Mouse (Mus musculus) embryonic facial prominence, embryonic 12.5 days (tissue): Measurements from ENCODE around the gene Osgep. TPM values are rescaled to one million over a fixed set of nuclear protein-coding genes. Genes with fewer than 3 reads are reported as not detected.
"Not testable (repeated sequence)": the region's sequence is repeated elsewhere in the genome, so short reads cannot be mapped to it uniquely, and the experiment has no call there.

Experiments used
- ATAC-seq: fragments of 200-750 bp; cut with Nextera tagmentation; 2 replicates; pipeline ENCODE4 v1.8.0; 2017; ENCODE audit not compliant: insufficient number of reproducible peaks, insufficient read depth, low FRiP score, low TSS enrichment
- H3K27ac ChIP-seq: fragments of 300-500 bp; sonication (generic); 2 replicates; pipeline ENCODE4 v1.5.1; 2016; ENCODE audit warnings: mild to moderate bottlenecking
- H3K27me3 ChIP-seq: fragments of 300-500 bp; sonication (generic); 2 replicates; pipeline ENCODE4 v1.6.1; 2016; ENCODE audit warnings: mild to moderate bottlenecking, moderate library complexity
- H3K36me3 ChIP-seq: fragments of 300-500 bp; sonication (generic); 2 replicates; pipeline ENCODE4 v1.6.1; 2016; ENCODE audit warnings: mild to moderate bottlenecking
- H3K4me1 ChIP-seq: fragments of 300-500 bp; sonication (generic); 2 replicates; pipeline ENCODE4 v1.6.1; 2016
- H3K4me2 ChIP-seq: fragments of 300-500 bp; sonication (generic); replicated peaks from 2 replicates; pipeline ENCODE4 v1.6.1; 2016; ENCODE audit warnings: mild to moderate bottlenecking, moderate library complexity
- H3K4me3 ChIP-seq: fragments of 300-500 bp; sonication (generic); 2 replicates; pipeline ENCODE4 v1.5.1; 2016; ENCODE audit warnings: mild to moderate bottlenecking
- H3K9ac ChIP-seq: fragments of 300-500 bp; sonication (generic); 2 replicates; pipeline ENCODE4 v1.6.1; 2016; ENCODE audit warnings: mild to moderate bottlenecking, moderate library complexity
- H3K9me3 ChIP-seq: fragments of 300-500 bp; sonication (generic); 2 replicates; pipeline ENCODE4 v1.6.1; 2016; ENCODE audit warnings: mild to moderate bottlenecking, moderate library complexity
- WGBS: fragments of 180-500 bp; shearing (Covaris S2); methylation state at CpG from one replicate; pipeline ENCODE4 v1.1.7; 2016; 5-methylcytosine and 5-hydroxymethylcytosine counted together
- polyA plus RNA-seq: library from polyadenylated mRNA; unstranded; fragments of >200 nt; fragmentation: Nextera tagmentation; extraction: Ambion mirVana; gene quantifications from 2 replicates; pipeline ENCODE4 v1.2.1, GENCODE M21; 2016

Gene Osgep
- polyA plus RNA-seq, 1 experiment from 2014 or later, result 162 TPM

GRCm38 (mm10) chr14:50869889-50870804, 54.5 kb downstream of the Osgep start, which contains the start of gene Tep1:
Gene Tep1 (minus strand): TSS chr14:50870560.
- Histone ChIP-seq H3K36me3 (no peaks in the 10 kb centered on the region), H3K4me3 (peak within 1 kb of the TSS; percentile 49), H3K27ac (peak within 1 kb of the TSS; percentile 67), H3K4me1 (peaks cover 5% of the 10 kb centered on the region), H3K9ac (peak within 1 kb of the TSS; percentile 63), H3K9me3 (no peaks in the 10 kb centered on the region), H3K27me3 (no peaks in the 10 kb centered on the region), H3K4me2 (peak within 1 kb of the TSS; percentile 61)
- WGBS, result 8% methylated on average over 32 of the region's 32 CpGs
- peak; percentile 74 for ATAC-seq

- H3K36me3 ChIP-seq, result no peaks in the 10 kb centered on the region
- no peak overlapping the region for H3K4me3 ChIP-seq
- no peak for ATAC-seq
- H3K9ac ChIP-seq, result no peak overlapping the region
- no peak overlapping the region for H3K4me2 ChIP-seq
- H3K27me3 ChIP-seq, result no peaks in the 10 kb centered on the region
- H3K4me1 ChIP-seq, result peaks cover 5% of the 10 kb centered on the region
- no peaks in the 10 kb centered on the region for H3K9me3 ChIP-seq
- no peak overlapping the region for H3K27ac ChIP-seq
- 90% methylated on average over 5 of the region's 5 CpGs for WGBS
Measured at GRCm38 (mm10) chr14:50868656-50869055, 56.0 kb downstream of the Osgep start.

GRCm38 (mm10) chr14:50868211-50868610, 56.5 kb downstream of the Osgep start:
- no peak overlapping the region for H3K4me3 ChIP-seq
- no peak for ATAC-seq
- no peaks in the 10 kb centered on the region for H3K9me3 ChIP-seq
- no peaks in the 10 kb centered on the region for H3K27me3 ChIP-seq
- WGBS, result 75% methylated on average over 4 of the region's 4 CpGs
- no peaks in the 10 kb centered on the region for H3K36me3 ChIP-seq
- H3K4me1 ChIP-seq, result peaks cover 5% of the 10 kb centered on the region
- no peak overlapping the region for H3K4me2 ChIP-seq
- no peak overlapping the region for H3K9ac ChIP-seq
- no peak overlapping the region for H3K27ac ChIP-seq

- H3K36me3 ChIP-seq, result no peaks in the 10 kb centered on the region
- ATAC-seq, result no peak
- H3K9me3 ChIP-seq, result no peaks in the 10 kb centered on the region
- H3K4me2 ChIP-seq, result no peak overlapping the region
- H3K4me3 ChIP-seq, result no peak overlapping the region
- H3K27me3 ChIP-seq, result no peaks in the 10 kb centered on the region
- no peak overlapping the region for H3K27ac ChIP-seq
- peaks cover 5% of the 10 kb centered on the region for H3K4me1 ChIP-seq
- no peak overlapping the region for H3K9ac ChIP-seq
- WGBS, result 89% methylated on average over 3 of the region's 3 CpGs
Measured at GRCm38 (mm10) chr14:50866966-50867365, 57.7 kb downstream of the Osgep start.

- H3K9me3 ChIP-seq, H3K27me3 ChIP-seq, H3K4me1 ChIP-seq, H3K4me3 ChIP-seq, ATAC-seq, H3K27ac ChIP-seq, H3K4me2 ChIP-seq, H3K9ac ChIP-seq, H3K36me3 ChIP-seq: not testable (repeated sequence)
Measured at GRCm38 (mm10) chr14:50865005-50865404, 59.7 kb downstream of the Osgep start.

- 95% methylated on average over 10 of the region's 10 CpGs for WGBS
- Histone ChIP-seq H3K4me1 (no peaks in the 10 kb centered on the region), H3K9me3 (no peaks in the 10 kb centered on the region), H3K4me2 (no peak overlapping the region), H3K36me3 (no peaks in the 10 kb centered on the region), H3K9ac (no peak overlapping the region), H3K27ac (no peak overlapping the region), H3K27me3 (no peaks in the 10 kb centered on the region), H3K4me3 (no peak overlapping the region)
- no peak for ATAC-seq
Measured at GRCm38 (mm10) chr14:50862641-50863040, 62.1 kb downstream of the Osgep start.

Other genes with a start within 250 kb of the Osgep start
- gene Olfr747, start 231.7 kb downstream of the Osgep start, polyA plus RNA-seq, result not detected in 2 replicates
- gene Olfr748, start 217.5 kb downstream of the Osgep start, polyA plus RNA-seq, result not detected in 2 replicates
- gene Olfr749, start 179.8 kb downstream of the Osgep start, polyA plus RNA-seq, result not detected in 2 replicates
- 95.2 and 96.7 TPM in 2 replicates for gene Ttc5, start 139.4 kb downstream of the Osgep start, polyA plus RNA-seq
- not detected in 2 replicates for gene Ccnb1ip1, start 117.2 kb downstream of the Osgep start, polyA plus RNA-seq
- gene Parp2, start 117.1 kb downstream of the Osgep start, polyA plus RNA-seq, result 63.8 and 67.6 TPM in 2 replicates
- 3.5 and 5.7 TPM in 2 replicates for gene Tep1, start 54.3 kb downstream of the Osgep start, polyA plus RNA-seq
- gene Klhl33, start 27.4 kb downstream of the Osgep start, polyA plus RNA-seq, result 0.22 and 0.46 TPM in 2 replicates
- gene Apex1, start 75 bp upstream of the Osgep start, polyA plus RNA-seq, result 320 and 335 TPM in 2 replicates
- gene Pip4p1, start 6.0 kb upstream of the Osgep start, polyA plus RNA-seq, result 54.5 and 57.6 TPM in 2 replicates
- 48.8 and 49.9 TPM in 2 replicates for gene Pnp, start 6.2 kb upstream of the Osgep start, polyA plus RNA-seq
- not detected in 2 replicates for gene Gm49342, start 19.6 kb upstream of the Osgep start, polyA plus RNA-seq
- 0.29 TPM in 1 of 2 replicates, not detected in the other for gene Pnp2, start 31.1 kb upstream of the Osgep start, polyA plus RNA-seq
- gene Rnase10, start 82.9 kb upstream of the Osgep start, polyA plus RNA-seq, result not detected in 2 replicates
- gene Rnase9, start 117.0 kb upstream of the Osgep start, polyA plus RNA-seq, result not detected in 2 replicates
- gene Rnase11, start 125.3 kb upstream of the Osgep start, polyA plus RNA-seq, result not detected in 2 replicates
- not detected in 2 replicates for gene Rnase12, start 132.8 kb upstream of the Osgep start, polyA plus RNA-seq
- gene Olfr750, start 149.5 kb upstream of the Osgep start, polyA plus RNA-seq, result not detected in 2 replicates
- 17.8 and 18.9 TPM in 2 replicates for gene Rnase4, start 166.2 kb upstream of the Osgep start, polyA plus RNA-seq
- 4.1 and 4.5 TPM in 2 replicates for gene Ang, start 166.3 kb upstream of the Osgep start, polyA plus RNA-seq
- not detected in 2 replicates for gene Eddm3b, start 189.5 kb upstream of the Osgep start, polyA plus RNA-seq
- gene Rnase6, start 199.0 kb upstream of the Osgep start, polyA plus RNA-seq, result 0.28 and 0.29 TPM in 2 replicates
- gene Rnase1, start 221.9 kb upstream of the Osgep start, polyA plus RNA-seq, result not detected in 2 replicates
- not detected in 2 replicates for gene Rnase2b, start 237.4 kb upstream of the Osgep start, polyA plus RNA-seq